Mouse (Mus musculus) kidney, adult 11 months (tissue): ENCODE data around the gene Gpr88.
"Not testable (repeated sequence)": the region's sequence is repeated elsewhere in the genome, so short reads cannot be mapped to it uniquely, and the experiment has no call there.

Experiments used
- DNase-seq: peaks from one replicate; pipeline ENCODE4 v3.0.0; 2022

The Gpr88 gene

GRCm38 (mm10) chr3:116237527-116237926 is 15.8 kb downstream of the Gpr88 start:
- DNase-seq = no peak

- DNase-seq = no peak
Measured at GRCm38 (mm10) chr3:116236856-116237255, 16.4 kb downstream of the Gpr88 start.

GRCm38 (mm10) chr3:116233515-116233914 is 19.8 kb downstream of the Gpr88 start:
- DNase-seq = no peak

- DNase-seq = no peak
Measured at GRCm38 (mm10) chr3:116232763-116233162, 20.5 kb downstream of the Gpr88 start.

GRCm38 (mm10) chr3:116229336-116229735 is 24.0 kb downstream of the Gpr88 start:
- DNase-seq = no peak

GRCm38 (mm10) chr3:116228360-116229245 is 24.7 kb downstream of the Gpr88 start:
- DNase-seq = no peak

- no peak for DNase-seq
Measured at GRCm38 (mm10) chr3:116227383-116227782, 25.9 kb downstream of the Gpr88 start.

GRCm38 (mm10) chr3:116226915-116227314 is 26.4 kb downstream of the Gpr88 start:
- DNase-seq = no peak

- DNase-seq = no peak
Measured at GRCm38 (mm10) chr3:116222511-116223243, 30.6 kb downstream of the Gpr88 start.

GRCm38 (mm10) chr3:116221686-116222010 is 31.7 kb downstream of the Gpr88 start:
- no peak for DNase-seq

- DNase-seq = no peak
Measured at GRCm38 (mm10) chr3:116220980-116221685, 32.2 kb downstream of the Gpr88 start.

GRCm38 (mm10) chr3:116217398-116217797 is 35.9 kb downstream of the Gpr88 start:
- not testable (repeated sequence) for DNase-seq

- DNase-seq = no peak
Measured at GRCm38 (mm10) chr3:116216261-116216660, 37.0 kb downstream of the Gpr88 start.

GRCm38 (mm10) chr3:116211639-116212038 is 41.7 kb downstream of the Gpr88 start:
- no peak for DNase-seq

- no peak for DNase-seq
Measured at GRCm38 (mm10) chr3:116210720-116211121, 42.6 kb downstream of the Gpr88 start.

- DNase-seq = no peak
Measured at GRCm38 (mm10) chr3:116209214-116209613, 44.1 kb downstream of the Gpr88 start.

- no peak for DNase-seq
Measured at GRCm38 (mm10) chr3:116206306-116206834, 46.9 kb downstream of the Gpr88 start.

GRCm38 (mm10) chr3:116205346-116206219 is 47.7 kb downstream of the Gpr88 start:
- no peak for DNase-seq

GRCm38 (mm10) chr3:116204643-116205042 is 48.7 kb downstream of the Gpr88 start:
- no peak for DNase-seq

- DNase-seq = peak; percentile 48
Measured at GRCm38 (mm10) chr3:116203942-116204341, 49.4 kb downstream of the Gpr88 start.

- no peak for DNase-seq
Measured at GRCm38 (mm10) chr3:116200060-116200459, 53.2 kb downstream of the Gpr88 start.
